Mouse (Mus musculus) liver, postnatal 0 days (tissue): ENCODE measurements around the gene Togaram2.

Source experiments
- CTCF ChIP-seq: sonication (generic); IDR thresholded peaks from 2 replicates; pipeline ENCODE4 v1.5.1; 2016; ENCODE audit warnings: antibody characterized with exemption, low read depth
- EP300 ChIP-seq: IDR thresholded peaks from 2 replicates; pipeline ENCODE4 v1.6.1; 2016; ENCODE audit warnings: antibody characterized with exemption, low read depth, mild to moderate bottlenecking

DNA sequence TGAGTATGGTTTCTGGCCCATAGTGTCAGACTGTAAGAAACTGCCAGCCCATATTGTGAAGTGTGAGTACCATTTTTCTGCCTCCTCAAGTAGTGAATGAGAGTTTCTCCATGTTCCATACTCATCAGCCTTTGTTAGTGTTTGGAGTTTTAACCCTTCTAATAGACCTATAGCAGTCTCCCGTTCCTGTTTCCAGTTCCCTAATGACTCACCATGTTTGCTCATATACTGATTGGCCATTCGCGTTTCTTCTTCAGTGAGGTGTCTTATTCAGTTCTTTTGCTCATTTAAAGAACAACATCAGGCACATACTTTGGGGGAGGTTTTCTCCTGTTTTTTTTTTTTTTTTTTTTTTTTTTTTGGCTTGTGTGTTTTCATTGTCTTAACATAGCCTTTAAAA, 97.6 kb downstream of the Togaram2 start:
- TF ChIP-seq CTCF (no peak), EP300 (no peak)
